Mouse (Mus musculus) MEL (cell line): ENCODE data around the gene Piezo1. TPM values are rescaled to one million over a fixed set of nuclear protein-coding genes. Genes with fewer than 3 reads are reported as not detected.

Source experiments
- DNase-seq: peaks from one replicate; pipeline ENCODE4 v3.0.0; 2011; ENCODE audit warnings: low read depth, low spot score
- H3K27ac ChIP-seq: 2 replicates; pipeline ENCODE4 v1.5.1; 2012; ENCODE audit warnings: low read depth, mild to moderate bottlenecking, control low read depth, low read length, moderate library complexity; ENCODE audit not compliant: control insufficient read depth
- H3K27me3 ChIP-seq, 2 experiments: fragments of 150-350 bp in 1 of 2; sonication (generic) in 1 of 2; 2 replicates each; pipeline ENCODE4 v1.6.1; 2012; ENCODE audit warnings: low read length in 2 of 2, mild to moderate bottlenecking in 2 of 2, improper control_type of control experiment in 1 of 2, moderate library complexity in 1 of 2; ENCODE audit not compliant: insufficient read depth in 2 of 2, control insufficient read depth in 1 of 2
- H3K36me3 ChIP-seq, 2 experiments: 2 replicates each; pipeline ENCODE4 v1.6.1; 2012 to 2014; ENCODE audit warnings: low read length in 2 of 2, improper control_type of control experiment in 1 of 2, inconsistent platforms in 1 of 2, mild to moderate bottlenecking in 1 of 2; ENCODE audit not compliant: insufficient read depth in 2 of 2, control insufficient read depth in 1 of 2
- H3K4me1 ChIP-seq, 2 experiments: fragments of 150-350 bp in 1 of 2; sonication (generic) in 1 of 2; 2 replicates each; pipeline ENCODE4 v1.6.1; 2012; ENCODE audit warnings: low read length in 2 of 2, improper control_type of control experiment in 1 of 2, mild to moderate bottlenecking in 1 of 2; ENCODE audit not compliant: insufficient read depth in 2 of 2, control insufficient read depth in 1 of 2
- H3K4me3 ChIP-seq, 2 experiments: fragments of 150-350 bp in 1 of 2; sonication (generic) in 1 of 2; 2 replicates each; pipeline ENCODE4 v1.5.1; 2012; ENCODE audit warnings: low read depth in 2 of 2, low read length in 2 of 2, mild to moderate bottlenecking in 2 of 2, moderate library complexity in 2 of 2, control low read depth in 1 of 2, improper control_type of control experiment in 1 of 2; ENCODE audit not compliant: control insufficient read depth in 1 of 2, insufficient read depth in 1 of 2
- H3K79me2 ChIP-seq: 2 replicates; pipeline ENCODE4 v1.6.1; 2012; ENCODE audit warnings: mild to moderate bottlenecking, low read length, moderate library complexity; ENCODE audit not compliant: control insufficient read depth, poor library complexity, insufficient read depth
- H3K9ac ChIP-seq: 2 replicates; pipeline ENCODE4 v1.6.1; 2012; ENCODE audit warnings: low read depth, mild to moderate bottlenecking, control low read depth, low read length, moderate library complexity; ENCODE audit not compliant: control insufficient read depth, poor library complexity, severe bottlenecking
- H3K9me3 ChIP-seq: fragments of 150-350 bp; sonication (generic); replicated peaks from 2 replicates; pipeline ENCODE4 v1.6.1; 2012; ENCODE audit warnings: mild to moderate bottlenecking, low read length, improper control_type of control experiment, moderate library complexity; ENCODE audit not compliant: insufficient read depth
- BHLHE40 ChIP-seq: IDR thresholded peaks from 2 replicates; pipeline ENCODE4 v1.6.1; 2012; ENCODE audit warnings: low read depth, mild to moderate bottlenecking, inconsistent platforms, low read length, improper control_type of control experiment, borderline replicate concordance
- CHD1 ChIP-seq: IDR thresholded peaks from 2 replicates; pipeline ENCODE4 v1.6.1; 2012; ENCODE audit warnings: low read depth, mild to moderate bottlenecking, inconsistent platforms, low read length, improper control_type of control experiment
- CHD2 ChIP-seq: IDR thresholded peaks from 2 replicates; pipeline ENCODE4 v1.6.1; 2011; ENCODE audit warnings: low read length, improper control_type of control experiment
- CTCF ChIP-seq, 3 experiments: IDR thresholded peaks in 2 of 3; conservative IDR thresholded peaks in 1 of 3; 2 replicates each; pipeline ENCODE4 v1.5.1; 2011 to 2012; ENCODE audit warnings: low read length in 3 of 3, low read depth in 2 of 3, mild to moderate bottlenecking in 2 of 3, improper control_type of control experiment in 1 of 3, inconsistent platforms in 1 of 3, mixed read lengths in 1 of 3, moderate library complexity in 1 of 3; ENCODE audit not compliant: control insufficient read depth in 1 of 3, insufficient read depth in 1 of 3, poor library complexity in 1 of 3, severe bottlenecking in 1 of 3
- E2F4 ChIP-seq: IDR thresholded peaks from 2 replicates; pipeline ENCODE4 v1.6.1; 2011; ENCODE audit warnings: low read depth, low read length, improper control_type of control experiment, borderline replicate concordance
- ELF1 ChIP-seq: IDR thresholded peaks from 2 replicates; pipeline ENCODE4 v1.6.1; 2014; ENCODE audit warnings: low read depth, mild to moderate bottlenecking, inconsistent platforms, low read length, improper control_type of control experiment, moderate library complexity
- GABPA ChIP-seq: IDR thresholded peaks from 2 replicates; pipeline ENCODE4 v1.6.1; 2012; ENCODE audit warnings: low read depth, mild to moderate bottlenecking, inconsistent platforms, low read length, improper control_type of control experiment, moderate library complexity
- GATA1 ChIP-seq: IDR thresholded peaks from 2 replicates; pipeline ENCODE4 v1.6.1; 2011; ENCODE audit warnings: low read depth, low read length, improper control_type of control experiment
- JUND ChIP-seq: IDR thresholded peaks from 2 replicates; pipeline ENCODE4 v1.6.1; 2011; ENCODE audit warnings: low read depth, mild to moderate bottlenecking, improper control_type of control experiment, low read length
- MEF2A ChIP-seq: IDR thresholded peaks from 2 replicates; pipeline ENCODE4 v1.6.1; 2014; ENCODE audit warnings: low read depth, mild to moderate bottlenecking, inconsistent platforms, low read length, improper control_type of control experiment; ENCODE audit not compliant: poor library complexity, insufficient replicate concordance, severe bottlenecking; ENCODE audit errors: extremely low read depth
- MYC ChIP-seq: IDR thresholded peaks from 2 replicates; pipeline ENCODE4 v1.6.1; 2011; ENCODE audit warnings: low read depth, mild to moderate bottlenecking, low read length, improper control_type of control experiment, moderate library complexity
- POLR2AphosphoS2 ChIP-seq: IDR thresholded peaks from 2 replicates; pipeline ENCODE4 v1.6.1; 2011; ENCODE audit warnings: low read length, improper control_type of control experiment
- POLR2AphosphoS5 ChIP-seq: IDR thresholded peaks from 2 replicates; pipeline ENCODE4 v1.6.1; 2012; ENCODE audit warnings: low read depth, borderline replicate concordance, mild to moderate bottlenecking, inconsistent platforms, low read length, moderate library complexity, mixed read lengths
- RAD21 ChIP-seq: IDR thresholded peaks from 2 replicates; pipeline ENCODE4 v1.6.1; 2011; ENCODE audit warnings: mild to moderate bottlenecking, low read depth, low read length, improper control_type of control experiment
- SIN3A ChIP-seq: IDR thresholded peaks from 2 replicates; pipeline ENCODE4 v1.6.1; 2012; ENCODE audit warnings: low read length, improper control_type of control experiment, inconsistent platforms
- SMC3 ChIP-seq: IDR thresholded peaks from 2 replicates; pipeline ENCODE4 v1.6.1; 2011; ENCODE audit warnings: low read depth, low read length, improper control_type of control experiment
- TAL1 ChIP-seq: IDR thresholded peaks from 2 replicates; pipeline ENCODE4 v1.6.1; 2012; ENCODE audit warnings: mild to moderate bottlenecking, inconsistent platforms, low read length, moderate library complexity, mixed read lengths
- TBP ChIP-seq: IDR thresholded peaks from 2 replicates; pipeline ENCODE4 v1.8.0; 2011; ENCODE audit warnings: low read depth, low read length, improper control_type of control experiment
- USF1 ChIP-seq: IDR thresholded peaks from 2 replicates; pipeline ENCODE4 v1.6.1; 2014; ENCODE audit warnings: low read depth, mild to moderate bottlenecking, inconsistent platforms, low read length, improper control_type of control experiment, moderate library complexity
- USF2 ChIP-seq, 2 experiments: IDR thresholded peaks; 2 replicates each; pipeline ENCODE4 v1.6.1; 2011 to 2012; ENCODE audit warnings: improper control_type of control experiment in 2 of 2, low read length in 2 of 2, borderline replicate concordance in 1 of 2, inconsistent platforms in 1 of 2, low read depth in 1 of 2, mild to moderate bottlenecking in 1 of 2; ENCODE audit not compliant: insufficient read depth in 1 of 2
- ZNF384 ChIP-seq: IDR thresholded peaks from 2 replicates; pipeline ENCODE4 v1.6.1; 2012; ENCODE audit warnings: low read depth, mild to moderate bottlenecking, inconsistent platforms, low read length, improper control_type of control experiment
- polyA plus RNA-seq, 2 experiments: library from polyadenylated mRNA; stranded (reverse) in 1 of 2; unstranded in 1 of 2; fragments of >175 nt in 1 of 2; fragments of >200 nt in 1 of 2; gene quantifications; 2 replicates each; pipeline versions ENCODE4 v1.2.1 to v1.2.4; 2012; ENCODE audit warnings: low replicate concordance in 2 of 2, low read depth in 1 of 2; ENCODE audit not compliant: insufficient read length in 2 of 2, insufficient read depth in 1 of 2, missing spikeins in 1 of 2
- total RNA-seq: library from RNA; depleted of rRNA; stranded (reverse); fragments of 300-350 nt; gene quantifications from 2 replicates; pipeline ENCODE4 v1.2.3, GENCODE M21; 2012

The Piezo1 gene
- total and polyA plus RNA-seq, 3 experiments, result 35.1 to 223 (median 144) TPM

- peak overlapping the region; percentile 13; the same call in 1 of the 2 replicates for H3K27ac ChIP-seq
- H3K9ac ChIP-seq, result no peak overlapping the region; the same call in 1 of the 2 replicates
- peaks cover 7 to 25% of the 10 kb centered on the region in 2 experiments; a peak in 3 of 4 replicates for H3K4me1 ChIP-seq
- H3K79me2 ChIP-seq, result peaks cover 26% of the 10 kb centered on the region
- H3K27me3 ChIP-seq, result no peaks in the 10 kb centered on the region
- peak; percentile 36; the same call in 1 of the 2 replicates for TF ChIP-seq SMC3
- TF ChIP-seq GATA1, result no peak
- TF ChIP-seq JUND, result no peak
- TF ChIP-seq BHLHE40, result no peak
- TF ChIP-seq RAD21, result peak; percentile 42
- no peak for TF ChIP-seq CHD1
- TF ChIP-seq ZNF384, result no peak
- TF ChIP-seq USF2 (IDR thresholded peaks at IDR 0.05; ENCODE audit: borderline replicate concordance in 1 of 2, insufficient read depth in 1 of 2, low read depth in 1 of 2, low read length in 2 of 2), result 0 out of 4 replicates have a peak, but pooled peaks of 1 of the 2 experiments have one; percentile 58
- TF ChIP-seq TBP, result no peak
- TF ChIP-seq MEF2A, result no peak
- TF ChIP-seq GABPA, result no peak
- no peak for TF ChIP-seq E2F4
- no peak for TF ChIP-seq USF1
- TF ChIP-seq MYC, result no peak
- no peak for TF ChIP-seq CHD2
- peak in 2 of 3 experiments; percentile 36 to 45; a peak in 4 of 6 replicates for TF ChIP-seq CTCF (IDR thresholded peaks at IDR 0.05 in 2 of 3, conservative IDR thresholded peaks at IDR 0.05 in 1 of 3; ENCODE audit: control insufficient read depth in 1 of 3, insufficient read depth in 1 of 3, low read depth in 2 of 3, low read length in 3 of 3, poor library complexity in 1 of 3, severe bottlenecking in 1 of 3)
- TF ChIP-seq SIN3A, result 0 out of 2 replicates have a peak, but pooled peaks have one; percentile 13
- TF ChIP-seq ELF1, result no peak
- no peak for TF ChIP-seq TAL1
- no peak for TF ChIP-seq POLR2AphosphoS2
- TF ChIP-seq POLR2AphosphoS5, result no peak
- no peaks in the 10 kb centered on the region for H3K9me3 ChIP-seq
- peak overlapping the region in 1 of 2 experiments; percentile 86; a peak in 1 of 4 replicates for H3K4me3 ChIP-seq
- H3K36me3 ChIP-seq, result peaks cover 0 to 24% of the 10 kb centered on the region in 2 experiments; a peak in 2 of 4 replicates
- DNase-seq, result no peak
These were observed 117.7 kb downstream of the Piezo1 start for GRCm38 (mm10) chr8:122433269-122433905.
